Mouse (Mus musculus) layer of hippocampus, postnatal 14 days (tissue): ENCODE data around the gene Luzp1. TPM values are rescaled to one million over a fixed set of nuclear protein-coding genes. Genes with fewer than 3 reads are reported as not detected.

ENCODE experiments used
- DNase-seq, 2 experiments: peaks; one replicate each; pipeline ENCODE4 v3.0.0; 2021 to 2022; ENCODE audit warnings: low spot score in 2 of 2, mixed read lengths in 1 of 2
- total RNA-seq, 2 experiments: library from RNA; stranded (reverse); gene quantifications; 2 replicates each; pipeline ENCODE4 v1.2.3; 2021

The Luzp1 gene
- total RNA-seq, 2 experiments from 2014 or later, result 66.5 to 68.6 TPM

DNA sequence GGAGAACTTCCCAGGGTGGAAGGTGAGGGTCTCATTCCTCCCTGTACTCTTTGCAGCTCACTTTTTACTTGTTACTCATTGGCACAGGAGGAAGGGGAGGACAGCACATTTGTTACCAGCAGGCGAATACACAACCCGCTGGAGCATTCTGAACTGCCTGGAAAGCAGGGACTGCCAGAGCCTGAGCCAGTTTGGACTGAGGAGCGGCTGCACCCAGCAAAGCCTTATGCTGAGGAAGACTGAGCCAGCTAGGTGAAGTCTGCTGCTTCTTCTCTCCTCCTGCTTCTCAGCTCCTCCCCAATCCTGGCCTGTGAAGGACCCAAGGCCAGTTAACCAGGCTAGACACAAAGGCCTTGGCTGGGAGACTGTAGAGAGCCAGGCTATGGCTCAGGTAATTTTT lies 75.6 kb downstream of the Luzp1 start:
- DNase-seq, result no peak

DNA sequence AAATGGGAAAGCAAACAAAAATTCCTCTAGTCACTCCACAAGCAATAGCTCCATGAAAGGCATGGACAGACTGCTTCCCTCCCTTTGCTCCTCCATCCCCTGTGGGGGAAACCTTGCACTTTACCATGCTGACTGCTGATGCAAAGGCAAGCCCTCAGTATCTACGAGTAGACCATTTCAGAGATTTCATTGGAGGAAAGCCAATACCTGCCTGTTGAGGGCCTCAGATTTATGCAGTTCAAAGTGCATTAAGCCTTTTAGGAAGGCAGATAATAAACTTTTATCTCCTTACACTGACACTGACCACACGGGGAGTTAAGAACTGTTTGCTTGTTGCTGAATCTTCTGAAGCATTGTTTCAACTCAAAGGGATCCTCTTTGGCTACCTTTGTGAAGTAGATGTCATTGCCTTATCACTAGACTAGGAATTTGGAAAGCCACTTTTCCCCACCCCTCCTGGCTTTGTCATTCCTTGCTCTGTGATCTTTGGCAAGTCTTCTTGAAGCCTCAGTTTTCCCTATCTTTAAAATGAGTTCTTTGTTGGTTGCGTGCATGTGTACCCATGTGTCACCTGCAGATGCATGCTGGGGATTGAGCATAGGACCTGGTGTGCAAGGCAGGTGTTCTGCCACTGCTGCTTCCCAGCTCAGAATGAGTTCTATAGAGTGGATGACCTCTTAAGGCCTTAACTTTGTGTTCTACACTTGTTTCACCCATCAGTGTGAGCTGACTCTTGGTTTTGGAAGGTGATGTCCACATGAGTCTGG lies 76.9 kb downstream of the Luzp1 start:
- DNase-seq, result no peak

DNA sequence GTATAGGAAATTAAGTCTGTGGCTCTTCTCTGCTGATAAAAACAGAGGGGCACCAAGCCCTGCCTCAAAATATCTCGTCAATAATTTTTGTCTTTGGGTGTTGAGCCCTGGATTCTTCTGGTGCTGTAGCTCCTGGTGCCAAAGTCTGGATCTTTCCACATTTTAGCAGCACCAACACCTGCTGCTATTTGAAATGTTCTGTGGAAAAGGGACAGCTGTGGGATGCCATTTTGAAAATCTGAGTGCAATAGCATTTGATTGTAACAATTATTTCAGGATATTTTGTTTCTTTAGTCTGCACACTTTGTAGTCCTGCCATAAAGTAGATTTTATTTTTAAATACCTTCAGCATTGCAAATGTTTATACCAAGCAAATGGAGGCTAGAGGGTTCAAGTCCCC lies 78.2 kb downstream of the Luzp1 start:
- peak in 1 of 2 experiments; percentile 62 for DNase-seq

DNA sequence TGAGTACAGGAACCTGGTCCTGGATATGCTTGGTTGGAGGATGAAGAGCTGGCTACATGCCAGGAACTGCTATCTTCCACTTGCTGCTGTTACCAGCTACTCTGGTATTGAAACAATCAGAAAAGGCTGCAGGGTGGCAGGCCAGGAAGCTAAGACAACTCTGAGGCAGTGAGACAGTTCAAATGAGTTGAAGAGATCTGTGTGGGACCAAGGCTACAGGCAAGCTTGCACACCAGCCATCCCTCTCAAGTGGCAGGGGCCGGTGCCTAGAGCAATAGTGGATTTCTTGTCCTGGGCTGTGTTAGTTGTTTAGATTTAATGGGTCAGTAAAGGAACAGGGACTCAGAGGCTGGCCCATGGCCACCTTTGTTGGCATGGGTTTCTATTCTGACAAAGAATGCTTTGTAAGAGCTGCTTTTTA lies 78.8 kb downstream of the Luzp1 start:
- peak in 1 of 2 experiments; percentile 54 for DNase-seq

DNA sequence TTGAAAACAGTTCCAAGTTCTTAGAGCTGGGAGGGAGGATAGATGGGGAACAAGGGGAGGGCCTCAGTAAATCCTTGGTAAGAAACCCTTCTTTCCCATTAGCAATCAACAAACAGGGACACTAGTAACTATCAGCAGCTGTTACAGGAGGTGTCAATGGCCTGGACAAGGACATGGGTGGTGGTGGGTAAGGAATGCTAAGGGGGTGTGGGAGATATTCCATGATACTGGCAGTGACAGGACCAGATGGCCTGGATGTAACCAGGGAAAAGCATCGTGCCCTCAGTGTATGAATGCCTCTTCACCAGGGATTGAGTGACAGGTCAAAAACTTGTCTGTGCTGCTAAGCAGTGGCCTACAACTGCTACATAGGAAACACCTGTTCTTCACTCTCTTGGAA lies 83.5 kb downstream of the Luzp1 start:
- DNase-seq, result no peak

DNA sequence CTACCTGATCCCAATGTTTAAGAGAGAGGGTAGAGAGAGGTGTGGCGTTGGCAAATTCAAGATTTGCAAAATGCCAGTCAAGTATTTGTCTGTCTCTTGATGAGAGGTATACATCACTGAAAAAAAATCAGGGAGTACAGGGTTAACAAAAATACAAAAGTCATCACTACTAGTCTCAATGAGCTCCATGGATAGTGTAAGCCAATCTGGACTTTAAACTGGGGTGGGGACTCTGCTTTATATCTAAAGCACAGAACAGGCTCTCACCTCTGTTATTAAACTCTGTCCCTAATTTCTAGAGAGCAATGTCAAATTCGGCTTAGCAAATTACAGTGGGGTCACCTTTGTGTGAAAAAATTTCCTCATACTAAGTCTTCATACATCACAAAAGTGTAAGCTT lies 88.1 kb downstream of the Luzp1 start:
- no peak for DNase-seq

DNA sequence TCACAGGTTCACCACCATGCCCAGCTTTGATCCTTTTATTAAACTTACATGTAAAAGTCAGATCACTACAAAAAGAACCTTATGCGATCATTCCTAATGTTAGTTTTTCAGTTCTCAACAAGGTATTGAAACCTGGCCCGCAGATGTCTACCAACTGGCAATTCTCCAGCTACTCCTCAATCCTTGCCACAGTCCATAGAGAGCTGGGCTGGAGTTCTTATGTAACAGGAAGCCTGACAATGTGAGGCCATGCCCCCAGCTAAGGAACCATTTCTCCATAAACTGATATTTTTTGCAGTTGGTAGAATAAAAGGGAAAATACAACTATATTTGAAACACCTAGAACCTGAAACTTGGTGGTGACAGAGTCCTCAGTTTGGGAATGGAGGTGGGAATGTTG lies 90.1 kb downstream of the Luzp1 start:
- DNase-seq, result no peak

DNA sequence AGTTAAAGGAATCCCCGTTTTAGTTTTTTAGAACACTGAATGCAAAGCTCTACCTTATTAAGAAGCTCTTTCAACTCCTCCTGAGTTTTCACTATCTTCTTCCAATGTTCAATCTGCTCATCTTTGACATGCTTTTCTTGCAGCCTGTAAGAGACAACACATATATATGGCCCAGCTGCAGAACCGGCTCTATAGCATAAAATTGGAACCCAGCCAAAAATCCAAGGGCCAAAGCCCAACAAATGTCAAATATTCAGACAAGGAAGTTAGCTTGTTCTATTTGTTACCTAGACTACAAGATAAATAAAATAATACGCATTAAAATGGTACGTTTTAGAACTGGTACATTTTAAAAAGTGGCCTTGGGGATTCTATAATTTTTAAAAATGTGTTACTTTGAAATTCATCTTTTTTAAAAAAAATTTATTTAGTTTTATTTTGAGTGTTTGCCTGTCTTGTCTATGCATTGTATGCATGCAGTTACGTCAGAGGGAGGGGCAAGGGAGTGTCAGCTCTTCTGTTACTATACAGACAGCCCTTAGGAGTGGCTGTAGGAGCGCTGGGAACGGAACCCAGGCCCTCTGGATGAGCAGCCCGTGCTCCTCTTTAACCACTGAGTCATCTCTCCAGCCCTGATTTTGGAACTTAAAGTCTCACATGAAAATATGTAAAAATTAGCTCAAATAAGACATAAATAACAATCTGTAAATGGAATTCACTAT lies 90.9 kb downstream of the Luzp1 start:
- no peak for DNase-seq

DNA sequence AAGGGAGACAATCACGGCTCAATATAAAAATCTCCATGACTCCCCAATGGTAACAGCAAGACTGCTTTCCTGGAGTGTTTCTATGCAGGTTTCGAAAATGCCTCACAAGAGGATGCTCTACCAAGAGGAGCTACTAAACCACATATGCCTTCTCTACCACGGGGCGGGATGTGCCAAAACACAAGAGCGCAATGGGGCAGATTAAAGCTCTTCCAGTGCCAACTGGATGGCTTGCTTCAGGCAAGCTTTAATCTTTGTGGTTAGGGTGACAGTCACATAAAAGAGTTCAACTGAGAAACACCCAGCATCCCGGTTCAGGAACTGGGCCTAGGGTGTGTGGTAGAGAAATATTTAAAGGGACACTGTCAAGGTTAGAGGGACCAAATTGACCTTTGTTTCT lies 93.2 kb downstream of the Luzp1 start:
- no peak for DNase-seq

DNA sequence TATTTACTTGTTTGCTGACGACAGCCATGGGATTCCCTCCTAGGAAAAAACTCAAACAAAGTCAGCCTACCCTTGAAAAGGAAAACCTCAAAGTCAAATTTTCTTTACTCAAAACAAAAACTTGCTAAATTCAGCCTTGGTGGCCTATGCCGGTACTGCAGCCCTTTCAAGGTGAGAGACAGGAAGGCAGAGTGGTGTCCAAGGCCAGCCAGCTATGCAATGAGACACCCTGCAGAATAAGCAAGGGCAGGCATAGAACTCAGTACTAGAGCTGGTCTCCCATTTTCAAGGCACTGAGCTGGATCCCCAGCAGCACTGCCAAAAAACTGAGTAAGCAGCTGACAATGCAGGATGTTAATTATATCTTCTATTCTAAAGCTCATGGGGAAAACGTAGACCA lies 99.1 kb downstream of the Luzp1 start:
- DNase-seq, result no peak

DNA sequence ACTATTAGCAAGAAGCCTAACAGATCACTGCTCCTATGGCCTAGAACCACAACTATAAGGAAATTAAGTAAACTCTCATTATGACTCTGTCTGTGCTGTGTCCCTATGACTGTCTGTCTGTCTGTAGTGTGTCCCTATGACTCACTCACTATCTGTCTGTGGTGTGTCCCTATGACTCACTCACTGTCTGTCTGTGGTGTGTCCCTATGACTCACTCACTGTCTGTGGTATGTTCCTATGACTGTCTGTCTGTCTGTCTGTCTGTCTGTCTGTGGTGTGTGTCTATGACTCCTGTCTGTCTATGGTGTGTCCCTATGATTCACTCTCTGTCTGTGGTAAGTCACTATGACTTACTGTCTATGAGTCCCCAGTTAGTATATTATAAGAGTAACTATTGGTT lies 100.4 kb downstream of the Luzp1 start:
- no peak for DNase-seq

DNA sequence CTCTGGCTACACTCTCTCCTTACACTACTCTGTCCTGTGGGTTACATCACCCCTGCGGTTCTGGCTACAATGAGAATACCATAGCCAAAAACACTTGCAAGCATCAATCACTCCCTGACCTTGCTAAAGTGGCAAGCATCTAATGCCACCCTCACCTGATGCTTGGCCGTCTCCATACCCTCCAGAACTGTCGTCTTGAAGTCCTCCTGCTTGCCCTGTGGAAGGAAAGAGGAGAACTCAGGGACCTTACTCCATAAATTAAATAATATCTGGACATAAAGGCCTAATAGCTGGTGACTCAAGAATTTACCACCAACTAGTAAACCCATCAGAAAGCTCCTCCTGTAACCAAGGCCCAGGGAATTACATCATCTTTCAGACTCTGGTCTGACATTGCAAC lies 112.3 kb downstream of the Luzp1 start:
- DNase-seq, result no peak

DNA sequence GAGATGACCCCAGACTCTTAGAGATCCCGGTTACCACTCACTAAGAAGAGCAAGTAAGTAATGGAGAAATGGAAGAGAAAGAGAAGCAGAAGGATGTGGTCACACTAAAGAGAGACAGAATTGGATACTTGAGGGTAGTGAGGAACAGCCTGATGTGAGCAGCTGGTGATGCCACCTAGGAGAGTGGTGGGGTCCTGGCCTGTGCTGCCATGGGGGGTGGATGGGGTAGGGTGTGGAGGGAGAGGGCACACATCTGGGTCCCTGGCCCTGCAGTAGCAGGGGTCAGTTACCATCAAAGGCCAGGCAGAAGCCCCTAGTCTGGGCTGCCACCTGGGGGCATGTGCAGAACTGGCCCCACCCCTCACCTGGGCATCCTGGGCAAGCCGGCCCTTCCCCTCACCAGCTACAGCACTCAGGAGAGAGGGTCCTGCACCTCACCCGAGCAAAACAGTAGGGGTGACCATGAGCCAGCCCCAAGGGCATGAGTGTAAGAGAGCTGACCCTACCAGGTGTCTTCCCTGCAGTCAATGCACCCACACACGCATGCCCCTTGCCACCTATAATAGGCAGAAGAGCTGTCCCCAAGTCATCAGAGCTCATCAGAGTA lies 117.8 kb downstream of the Luzp1 start:
- DNase-seq, result no peak

DNA sequence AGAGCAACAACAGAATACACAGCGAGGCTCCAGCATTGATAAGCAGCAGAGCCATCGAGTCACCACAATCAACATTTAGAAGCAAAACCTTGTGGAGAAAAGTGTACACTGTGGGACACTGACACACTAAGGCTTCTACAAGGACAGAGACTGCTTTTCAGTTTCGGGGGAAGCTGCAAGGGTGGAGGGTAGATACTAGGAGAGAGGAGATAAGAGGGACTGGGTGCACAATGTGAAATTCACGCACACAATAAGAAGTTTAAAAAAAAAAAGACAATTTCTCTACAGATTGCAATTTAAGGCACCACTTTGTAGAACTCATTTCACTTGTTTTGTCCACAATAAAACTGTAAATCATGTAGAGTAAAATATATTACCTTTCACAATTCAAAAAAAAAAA lies 118.4 kb downstream of the Luzp1 start:
- no peak for DNase-seq

DNA sequence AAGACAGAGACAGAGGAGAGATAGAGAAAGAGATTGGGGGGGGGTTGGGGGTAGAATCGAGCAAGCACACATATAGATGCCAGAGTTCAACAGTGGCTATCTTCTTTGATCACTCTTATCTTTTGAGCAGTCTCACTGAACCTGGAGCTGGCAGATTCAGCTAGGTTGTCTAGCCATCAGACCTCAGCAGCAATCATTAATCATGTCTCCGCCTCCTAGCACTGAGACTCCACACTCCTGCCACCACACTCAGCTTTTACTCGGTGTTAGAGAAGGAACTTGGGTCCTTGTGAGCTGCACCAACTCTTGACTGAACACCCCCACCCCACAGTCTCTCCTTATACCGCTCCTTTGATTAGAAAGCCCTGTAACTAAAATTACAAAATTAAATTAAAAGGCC lies 122.5 kb downstream of the Luzp1 start:
- no peak for DNase-seq

DNA sequence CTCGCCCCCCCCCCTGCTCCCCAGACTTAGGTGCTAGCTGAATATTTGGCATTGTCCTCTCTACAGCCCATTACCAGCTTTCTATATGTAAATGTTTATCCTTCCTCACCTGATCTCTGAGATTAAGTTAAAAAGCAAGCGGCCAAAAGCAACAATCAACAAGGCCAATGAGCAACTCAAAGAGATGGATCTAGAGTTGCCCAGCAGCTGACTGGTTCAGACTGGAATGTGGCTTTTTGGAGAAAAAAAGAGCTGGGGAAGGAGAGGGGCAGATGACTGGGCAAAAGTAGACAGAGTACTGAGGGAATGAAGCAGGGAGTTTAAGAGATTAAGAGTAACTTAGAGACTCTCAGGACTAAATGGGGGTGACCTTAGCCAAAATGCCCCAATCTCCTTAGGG lies 124.4 kb downstream of the Luzp1 start:
- no peak for DNase-seq

DNA sequence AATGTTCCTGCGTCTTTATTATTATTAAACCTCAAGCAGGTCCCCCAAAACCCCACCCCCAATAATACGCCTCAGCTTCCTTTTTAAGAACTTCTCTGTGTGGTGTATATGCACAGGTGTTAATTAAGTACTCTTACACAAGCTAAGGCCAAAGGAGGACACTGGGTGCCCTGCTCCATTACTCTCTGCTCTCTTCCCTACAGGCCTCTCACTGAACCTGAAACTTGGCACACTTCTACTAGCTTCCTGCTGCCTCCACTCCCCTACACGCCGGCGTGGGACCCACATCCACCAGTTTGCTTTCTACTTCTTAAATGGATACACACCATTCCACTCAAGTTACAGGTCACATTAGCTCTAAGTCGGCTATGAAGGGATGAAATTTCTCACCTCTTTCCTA lies 125.7 kb downstream of the Luzp1 start:
- no peak for DNase-seq

DNA sequence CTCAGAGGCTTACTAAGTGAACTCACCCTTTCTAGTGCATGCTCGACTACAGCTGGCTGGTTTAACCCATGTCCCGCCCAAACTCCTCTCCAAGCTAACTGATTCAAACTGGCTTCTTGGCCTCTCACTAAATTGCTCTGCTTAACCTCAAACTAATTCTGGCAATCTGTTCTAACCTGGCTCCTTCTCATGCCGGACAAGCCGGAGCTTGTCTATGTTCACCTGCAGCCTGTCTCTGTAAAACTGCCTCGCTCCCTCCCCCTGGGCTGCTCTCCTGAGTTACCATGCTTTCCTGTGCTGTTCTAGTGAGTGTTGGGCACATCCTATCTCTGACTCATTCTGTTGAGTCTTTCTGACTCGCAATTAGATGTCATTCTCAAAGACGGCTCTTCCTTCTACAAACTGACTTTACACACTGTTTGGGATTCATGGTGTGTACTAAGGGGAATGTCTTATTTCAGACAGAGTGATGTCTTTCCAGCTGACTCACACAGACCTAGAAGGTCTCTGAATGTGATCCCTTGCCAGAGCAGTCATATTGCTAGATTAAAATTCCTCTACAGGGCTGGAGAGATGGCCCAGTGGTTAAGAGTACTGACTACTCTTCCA lies 128.8 kb downstream of the Luzp1 start:
- no peak for DNase-seq

DNA sequence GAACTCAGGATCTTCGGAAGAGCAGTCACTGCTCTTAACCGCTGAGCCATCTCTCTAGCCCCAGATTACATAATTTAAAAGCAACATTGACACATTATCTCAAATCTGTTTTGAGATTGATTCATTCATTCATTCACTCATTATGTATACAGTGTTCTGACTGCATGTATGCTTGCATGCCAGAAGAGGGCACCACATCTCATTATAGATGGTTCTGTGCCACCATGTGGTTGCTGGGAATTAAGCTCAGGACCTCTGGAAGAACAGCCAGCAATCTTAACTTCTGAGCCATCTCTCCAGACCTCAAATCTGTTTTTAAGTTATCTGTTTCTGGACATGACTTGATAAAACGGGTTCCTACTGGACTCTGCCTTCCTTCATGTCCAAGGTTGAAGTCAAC lies 130.3 kb downstream of the Luzp1 start:
- DNase-seq, result no peak

DNA sequence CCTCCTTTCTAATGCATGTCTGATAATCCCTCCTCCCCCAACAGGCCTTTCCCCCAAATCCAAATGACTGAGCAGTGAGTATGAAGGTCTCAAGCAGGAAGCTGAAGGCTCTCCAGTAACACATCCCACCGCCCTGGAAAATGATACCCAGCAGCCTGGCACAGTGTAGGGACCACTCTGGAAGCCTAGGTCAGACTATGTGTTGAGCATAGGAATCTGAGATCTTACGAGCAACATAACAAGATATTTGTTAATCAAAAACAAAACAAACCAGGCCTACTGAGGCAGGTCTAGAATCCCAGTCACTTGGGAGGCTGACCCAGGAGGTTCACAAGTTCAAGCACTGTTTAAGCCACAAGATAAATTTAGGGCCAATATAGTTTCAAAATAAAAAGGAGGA lies 131.0 kb downstream of the Luzp1 start:
- DNase-seq, result no peak

DNA sequence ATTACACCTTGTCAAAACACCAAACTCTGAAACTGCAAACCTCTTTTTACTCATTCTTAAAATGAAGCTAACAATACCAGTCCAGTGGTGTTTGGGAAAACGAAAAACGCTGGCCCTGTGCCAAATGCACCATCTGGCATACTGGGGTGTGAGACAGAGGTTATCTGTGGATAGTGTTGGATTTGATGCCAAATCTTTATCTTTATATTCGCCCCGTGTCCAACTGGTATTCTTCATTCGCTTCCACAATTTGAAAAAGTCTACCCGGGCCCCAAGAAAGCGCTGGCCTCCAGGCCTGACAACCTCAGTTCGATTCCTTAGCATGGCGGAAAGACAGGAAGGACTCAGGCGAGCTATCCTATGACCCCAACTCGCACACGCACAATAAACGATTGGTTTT lies 131.9 kb downstream of the Luzp1 start:
- peak; percentile 56 to 68 for DNase-seq

DNA sequence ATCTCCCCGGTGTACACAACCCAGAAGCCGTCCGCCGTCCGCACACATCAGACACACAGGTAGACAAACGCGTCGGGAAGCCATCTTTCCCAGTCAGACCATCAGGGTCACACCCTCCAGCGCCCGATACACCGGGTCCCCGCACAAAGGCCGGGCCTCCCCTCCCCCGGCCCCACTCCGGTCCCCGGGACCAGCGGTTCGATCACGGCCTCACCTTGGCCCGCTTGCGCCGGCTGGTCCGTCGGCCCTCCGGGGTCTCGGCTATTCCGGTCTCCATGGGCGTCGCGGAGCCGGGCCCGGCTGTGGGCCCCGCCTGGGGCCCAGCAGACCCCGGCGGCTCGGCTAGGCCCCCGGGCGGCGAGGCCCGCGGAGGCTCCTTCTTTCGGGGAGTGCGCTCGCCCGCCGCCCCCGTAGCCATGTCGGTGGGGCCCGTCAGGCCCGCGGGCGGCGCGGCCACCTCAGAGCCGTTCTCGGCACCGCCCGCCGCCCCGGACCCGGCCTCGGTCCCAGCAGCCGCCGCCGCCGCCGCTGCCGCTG lies 132.5 kb downstream of the Luzp1 start:
- DNase-seq, result peak in 1 of 2 experiments; percentile 28
